Comparison of ENCODE assay signal across 8 mouse cellular contexts in genomic region chr3:85341103-85341860, GRCm38 (mm10).
DNase-seq lines count a peak whose midpoint lies in the region; ATAC-seq and TF ChIP-seq lines count a peak whose summit lies in the region.

No protein-coding gene starts in this region.

- H3K27ac ChIP-seq in left cerebral cortex, adult 2 months = peak overlapping the region; percentile 92
- no peak overlapping the region for H3K27ac ChIP-seq in forebrain, embryonic 12.5 days

- no peak overlapping the region for H3K4me3 ChIP-seq in left cerebral cortex, adult 2 months
- no peak overlapping the region for H3K4me3 ChIP-seq in forebrain, embryonic 12.5 days (replicated peaks)

- DNase-seq in adrenal gland, postnatal 10 days = peak; percentile 12
- DNase-seq in adrenal gland, postnatal 4 days (ENCODE audit: low spot score in 2 of 2) = no peak
- peak in 1 of 2 experiments; percentile 66 for DNase-seq in left cerebral cortex, adult 2 months (ENCODE audit: extremely low spot score in 1 of 2, low spot score in 2 of 2)
- no peak for DNase-seq in left cerebral cortex, postnatal 14 days (ENCODE audit: low spot score in 2 of 2)
- peak; percentile 27 for DNase-seq in embryo, embryonic 11.5 days (ENCODE audit: low read depth, low spot score)
- DNase-seq in mesoderm, embryonic 11.5 days (ENCODE audit: low read depth, low spot score) = peak; percentile 75
- no peak for DNase-seq in layer of hippocampus, adult 9-11 months

- peaks cover 22% of the 10 kb centered on the region for H3K4me1 ChIP-seq in forebrain, embryonic 12.5 days

- ATAC-seq in forebrain, embryonic 12.5 days (ENCODE audit: low FRiP score) = no peak

- H3K9ac ChIP-seq in forebrain, embryonic 12.5 days = no peak overlapping the region

- H3K27me3 ChIP-seq in forebrain, embryonic 12.5 days = no peaks in the 10 kb centered on the region

- no peak for TF ChIP-seq CTCF in left cerebral cortex, adult 2 months (IDR thresholded peaks at IDR 0.05)

- no peaks in the 10 kb centered on the region for H3K36me3 ChIP-seq in forebrain, embryonic 12.5 days (replicated peaks)

- 89% methylated on average over 12 of the region's 12 CpGs for WGBS in forebrain, embryonic 12.5 days

- no peaks in the 10 kb centered on the region for H3K9me3 ChIP-seq in forebrain, embryonic 12.5 days

- intact Hi-C loops in left cerebral cortex, adult 2 months (cut with DNase I) = loop anchor here (1.0 to 2.0 kb wide), 3 partner anchors 26 to 50 kb away; no protein-coding TSS in a partner anchor
- intact Hi-C loops in left cerebral cortex, postnatal 14 days (cut with DNase I) = no loop called here

- no peak overlapping the region for H3K4me2 ChIP-seq in forebrain, embryonic 12.5 days

Comparison
In these comparisons a context has a peak if more than half of its experiments do, and no peak if none do; other contexts are left out.
1. DNase-seq: peak in adrenal gland, postnatal 10 days (single experiment), embryo, embryonic 11.5 days (single experiment) and mesoderm, embryonic 11.5 days (single experiment); none in adrenal gland, postnatal 4 days (0 of 2), left cerebral cortex, postnatal 14 days (0 of 2) and layer of hippocampus, adult 9-11 months (single experiment).